Mouse (Mus musculus) midbrain, embryonic 13.5 days (tissue): ENCODE measurements around the gene I0C0044D17Rik. TPM values are rescaled to one million over a fixed set of nuclear protein-coding genes. Genes with fewer than 3 reads are reported as not detected.

Experiments used
- ATAC-seq: fragments of 200-750 bp; cut with Nextera tagmentation; 2 replicates; pipeline ENCODE4 v1.8.0; 2017; ENCODE audit warnings: mild to moderate bottlenecking, moderate TSS enrichment, moderate library complexity
- H3K27ac ChIP-seq: fragments of 300-500 bp; sonication (generic); 2 replicates; pipeline ENCODE4 v1.5.1; 2015; ENCODE audit warnings: inconsistent platforms, mild to moderate bottlenecking, moderate library complexity
- H3K27me3 ChIP-seq: fragments of 300-500 bp; sonication (generic); 2 replicates; pipeline ENCODE4 v1.6.1; 2015; ENCODE audit warnings: mild to moderate bottlenecking, inconsistent platforms
- H3K36me3 ChIP-seq: fragments of 300-500 bp; sonication (generic); 2 replicates; pipeline ENCODE4 v1.6.1; 2015; ENCODE audit warnings: mild to moderate bottlenecking, inconsistent platforms
- H3K4me1 ChIP-seq: fragments of 300-500 bp; sonication (generic); replicated peaks from 2 replicates; pipeline ENCODE4 v1.6.1; 2015; ENCODE audit warnings: inconsistent platforms
- H3K4me2 ChIP-seq: fragments of 300-500 bp; sonication (generic); replicated peaks from 2 replicates; pipeline ENCODE4 v1.6.1; 2015; ENCODE audit warnings: moderate library complexity, mild to moderate bottlenecking, inconsistent platforms
- H3K4me3 ChIP-seq: fragments of 300-500 bp; sonication (generic); replicated peaks from 2 replicates; pipeline ENCODE4 v1.5.1; 2015; ENCODE audit warnings: mild to moderate bottlenecking, inconsistent platforms
- H3K9ac ChIP-seq: fragments of 300-500 bp; sonication (generic); replicated peaks from 2 replicates; pipeline ENCODE4 v1.6.1; 2015; ENCODE audit warnings: mild to moderate bottlenecking, inconsistent platforms
- H3K9me3 ChIP-seq: fragments of 300-500 bp; sonication (generic); 2 replicates; pipeline ENCODE4 v1.6.1; 2016; ENCODE audit warnings: mild to moderate bottlenecking, inconsistent platforms
- WGBS: fragments of 180-500 bp; shearing (Covaris S2); methylation state at CpG from one replicate; pipeline ENCODE4 v1.1.7; 2015; 5-methylcytosine and 5-hydroxymethylcytosine counted together
- polyA plus RNA-seq: library from polyadenylated mRNA; unstranded; fragments of >200 nt; fragmentation: Nextera tagmentation; extraction: Ambion mirVana; gene quantifications from 2 replicates; pipeline ENCODE4 v1.2.1, GENCODE M21; 2015

I0C0044D17Rik gene
- polyA plus RNA-seq, 1 experiment from 2014 or later: not detected

DNA sequence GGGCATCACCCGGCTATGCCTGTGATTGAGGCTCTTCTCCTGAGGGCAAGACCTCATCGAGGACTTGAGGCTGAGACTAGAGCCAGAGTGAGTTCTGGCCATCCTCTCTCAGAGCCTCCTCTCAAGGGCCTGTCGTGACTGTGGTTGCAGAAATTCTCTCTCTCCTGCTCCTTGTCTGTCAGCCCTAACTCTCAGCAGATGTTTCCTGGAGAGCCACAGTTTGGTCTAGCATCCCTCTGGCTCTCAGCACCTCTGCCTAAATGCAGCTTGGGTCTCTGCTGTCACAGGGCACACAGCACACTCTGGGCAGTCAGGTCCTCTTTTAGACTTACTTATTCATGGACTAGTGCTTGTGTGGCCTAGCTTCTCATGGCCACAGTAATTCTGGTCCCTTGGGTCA is 1.2 kb downstream of the I0C0044D17Rik start:
- H3K9ac ChIP-seq: no peak overlapping the region
- H3K36me3 ChIP-seq: no peaks in the 10 kb centered on the region
- H3K4me2 ChIP-seq: no peak overlapping the region
- peaks cover 27% of the 10 kb centered on the region for H3K27me3 ChIP-seq
- ATAC-seq: no peak
- peaks cover 8% of the 10 kb centered on the region for H3K4me1 ChIP-seq
- 78% methylated on average over 3 of the region's 3 CpGs for WGBS
- no peak overlapping the region for H3K4me3 ChIP-seq
- H3K9me3 ChIP-seq: no peaks in the 10 kb centered on the region
- H3K27ac ChIP-seq: no peak overlapping the region

DNA sequence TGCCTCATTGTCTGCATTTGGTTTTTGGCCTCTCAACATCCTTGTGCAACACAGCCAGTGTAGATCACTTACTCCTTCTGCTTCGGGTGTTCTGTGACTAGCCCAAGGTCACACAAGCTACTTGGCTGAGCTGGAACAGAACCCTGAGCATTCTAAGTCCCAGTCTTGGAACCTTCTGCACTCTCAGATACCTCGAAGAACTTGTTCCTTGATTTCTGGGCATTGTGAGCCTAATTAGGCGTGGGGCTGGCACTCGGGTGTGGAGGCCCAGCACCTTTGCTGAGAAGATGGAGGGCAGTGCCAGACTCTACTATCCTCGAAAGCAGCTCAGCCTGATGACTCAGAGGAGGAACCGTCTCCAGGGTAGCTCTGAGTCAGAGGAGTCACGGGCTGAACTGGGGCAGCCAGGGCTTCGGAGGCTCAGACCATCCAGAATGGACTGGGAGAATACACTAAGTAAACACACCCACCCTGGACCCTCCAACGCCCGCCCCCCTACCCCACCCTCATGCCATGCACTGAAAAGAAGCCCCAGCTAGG is 4.4 kb downstream of the I0C0044D17Rik start:
- no peak overlapping the region for H3K4me2 ChIP-seq
- no peak overlapping the region for H3K27ac ChIP-seq
- no peak overlapping the region for H3K9ac ChIP-seq
- H3K4me3 ChIP-seq: no peak overlapping the region
- H3K36me3 ChIP-seq: no peaks in the 10 kb centered on the region
- no peak for ATAC-seq
- WGBS: 82% methylated on average over 10 of the region's 10 CpGs
- H3K27me3 ChIP-seq: peaks cover 58% of the 10 kb centered on the region
- peaks cover 15% of the 10 kb centered on the region for H3K4me1 ChIP-seq
- H3K9me3 ChIP-seq: no peaks in the 10 kb centered on the region

DNA sequence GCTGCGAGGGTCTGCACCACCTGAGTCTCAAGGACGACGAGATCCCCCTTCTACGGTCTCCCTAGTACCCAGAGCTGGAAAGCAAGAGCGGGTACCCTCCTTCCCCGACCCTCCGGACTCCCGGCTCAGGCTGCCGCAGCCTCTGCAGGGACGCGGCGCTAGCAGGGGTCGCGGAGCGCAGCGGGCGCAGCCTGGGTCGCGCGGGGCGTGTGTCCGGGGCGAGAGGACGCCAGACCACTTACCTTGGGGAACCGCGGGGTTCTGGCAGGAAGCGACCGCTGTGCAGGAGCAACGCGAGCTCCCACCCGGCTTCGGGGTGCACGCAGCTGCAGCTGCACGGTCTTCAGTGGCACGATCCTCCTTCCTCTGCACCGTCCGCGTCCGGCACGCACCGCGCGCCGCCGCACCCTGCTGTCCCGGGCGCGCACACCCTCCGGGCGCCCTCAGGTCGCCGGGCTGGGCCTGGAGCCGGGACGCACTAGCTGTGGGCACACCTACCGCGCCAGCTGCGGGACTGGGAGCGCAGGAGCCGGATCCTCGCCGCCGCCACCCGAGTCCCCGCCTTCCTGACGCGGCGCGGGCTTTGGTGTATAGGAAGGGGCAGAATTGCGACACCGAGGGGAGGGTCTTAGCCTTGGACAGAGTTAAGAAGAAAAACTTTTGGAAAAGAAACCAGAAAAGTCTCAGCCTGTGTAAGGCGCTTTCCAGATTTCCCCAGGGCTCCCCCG is 6.3 kb downstream of the I0C0044D17Rik start, which contains the start of gene Kank4:
Gene Kank4, minus strand, starts transcription at position 354 of the 728 bp plus-strand sequence.
- peaks cover 60% of the 10 kb centered on the region for H3K27me3 ChIP-seq
- H3K4me2 ChIP-seq: peak within 1 kb of the TSS; percentile 99
- no peak within 1 kb of the TSS for H3K27ac ChIP-seq
- H3K9me3 ChIP-seq: no peaks in the 10 kb centered on the region
- ATAC-seq: peak; percentile 77
- H3K9ac ChIP-seq: peak within 1 kb of the TSS; percentile 81
- peak within 1 kb of the TSS; percentile 74 for H3K4me3 ChIP-seq
- WGBS: under 1% methylated on average over 72 of the region's 72 CpGs
- no peaks in the 10 kb centered on the region for H3K36me3 ChIP-seq
- peaks cover 15% of the 10 kb centered on the region for H3K4me1 ChIP-seq

DNA sequence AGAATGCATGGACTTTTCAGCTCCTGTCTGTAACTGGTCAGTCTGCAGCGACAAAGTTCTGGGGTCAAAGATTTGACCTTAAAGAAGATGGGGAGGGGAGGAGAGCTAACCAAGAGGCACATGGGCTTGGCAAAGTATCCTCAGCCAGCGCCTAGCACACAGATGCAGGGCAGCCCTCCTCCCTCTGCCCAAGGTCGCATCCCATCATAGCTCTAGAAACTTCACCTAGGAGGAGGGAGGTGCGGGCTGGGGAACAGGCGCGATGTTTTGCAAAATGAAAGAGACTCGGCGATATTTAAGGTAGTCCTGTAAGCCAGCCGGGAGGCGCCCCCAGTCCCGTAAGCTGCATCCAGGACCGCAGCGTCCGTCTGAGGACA is 6.8 kb downstream of the I0C0044D17Rik start:
- Histone ChIP-seq H3K27ac (no peak overlapping the region), H3K4me3 (peak overlapping the region; percentile 74), H3K4me1 (peaks cover 15% of the 10 kb centered on the region), H3K36me3 (no peaks in the 10 kb centered on the region), H3K9ac (peak overlapping the region; percentile 81), H3K27me3 (peaks cover 60% of the 10 kb centered on the region), H3K4me2 (peak overlapping the region; percentile 99), H3K9me3 (no peaks in the 10 kb centered on the region)
- ATAC-seq: peak; percentile 13
- 1% methylated on average over 14 of the region's 14 CpGs for WGBS

DNA sequence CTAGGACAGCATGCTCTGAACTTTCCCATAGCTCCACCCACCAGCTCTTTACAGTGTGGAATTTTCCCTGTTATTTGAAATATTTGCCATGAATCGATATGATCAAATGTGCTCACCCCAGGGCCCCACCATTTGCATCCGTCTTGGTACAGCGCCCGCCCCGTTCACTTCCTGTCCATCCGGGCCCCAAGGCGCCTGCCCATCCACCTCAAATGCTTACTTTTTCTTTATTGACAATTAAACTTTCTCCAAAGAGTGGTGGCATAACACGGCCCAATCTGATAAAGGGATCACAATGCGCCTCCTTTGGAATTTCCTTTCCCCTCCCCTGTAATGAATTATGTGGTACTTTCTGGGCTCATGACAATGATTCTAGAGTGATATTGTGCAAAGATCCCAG is 17.3 kb downstream of the I0C0044D17Rik start:
- WGBS: 93% methylated on average over 9 of the region's 9 CpGs
- ATAC-seq: no peak

DNA sequence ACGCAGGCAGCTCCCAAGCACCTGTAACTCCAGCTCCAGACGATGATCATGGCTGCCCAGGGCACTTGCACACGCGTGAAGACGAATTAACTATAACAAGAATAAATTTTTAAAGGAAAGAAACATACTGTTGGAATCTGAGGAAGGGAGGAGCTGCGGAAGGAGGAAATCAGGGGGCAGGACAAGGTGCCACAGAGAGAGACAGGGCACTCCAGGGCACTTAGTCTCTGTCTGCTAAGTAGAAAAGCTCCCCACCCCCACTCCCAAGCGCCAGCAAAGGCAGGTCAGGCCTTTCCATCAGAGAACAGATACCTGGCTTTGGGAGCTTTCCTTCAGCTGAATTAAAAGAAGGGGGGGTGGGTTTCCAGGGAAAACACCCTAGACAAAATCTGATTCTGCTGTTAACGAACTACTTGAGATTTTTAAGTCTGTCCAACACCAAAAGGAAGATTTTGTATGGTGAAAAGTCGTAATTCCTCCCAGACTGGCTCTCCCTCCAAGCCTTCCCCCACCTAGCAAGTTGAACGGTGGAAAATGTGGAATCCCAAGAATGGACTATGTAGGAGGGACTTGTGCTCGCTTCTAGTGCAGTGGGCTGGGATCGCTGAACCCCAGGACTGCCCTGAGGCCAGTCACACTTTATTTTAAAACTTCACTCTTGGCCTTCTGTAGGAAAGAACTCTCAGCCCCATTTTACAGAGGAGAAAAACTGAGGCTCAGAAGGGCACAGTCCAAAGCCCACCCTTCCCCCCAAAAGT is 18.2 kb downstream of the I0C0044D17Rik start:
- H3K36me3 ChIP-seq: no peaks in the 10 kb centered on the region
- no peak overlapping the region for H3K4me2 ChIP-seq
- 70% methylated on average over 12 of the region's 12 CpGs for WGBS
- no peak overlapping the region for H3K27ac ChIP-seq
- ATAC-seq: no peak
- no peak overlapping the region for H3K4me3 ChIP-seq
- H3K9ac ChIP-seq: no peak overlapping the region
- H3K27me3 ChIP-seq: no peaks in the 10 kb centered on the region
- no peaks in the 10 kb centered on the region for H3K9me3 ChIP-seq
- H3K4me1 ChIP-seq: no peaks in the 10 kb centered on the region

More for the DNA sequence above, 17.3 kb downstream of the I0C0044D17Rik start:
- Histone ChIP-seq H3K4me2 (no peak overlapping the region), H3K9me3 (no peaks in the 10 kb centered on the region), H3K27me3 (no peaks in the 10 kb centered on the region), H3K4me1 (no peaks in the 10 kb centered on the region), H3K4me3 (no peak overlapping the region), H3K27ac (no peak overlapping the region), H3K9ac (no peak overlapping the region), H3K36me3 (no peaks in the 10 kb centered on the region)

DNA sequence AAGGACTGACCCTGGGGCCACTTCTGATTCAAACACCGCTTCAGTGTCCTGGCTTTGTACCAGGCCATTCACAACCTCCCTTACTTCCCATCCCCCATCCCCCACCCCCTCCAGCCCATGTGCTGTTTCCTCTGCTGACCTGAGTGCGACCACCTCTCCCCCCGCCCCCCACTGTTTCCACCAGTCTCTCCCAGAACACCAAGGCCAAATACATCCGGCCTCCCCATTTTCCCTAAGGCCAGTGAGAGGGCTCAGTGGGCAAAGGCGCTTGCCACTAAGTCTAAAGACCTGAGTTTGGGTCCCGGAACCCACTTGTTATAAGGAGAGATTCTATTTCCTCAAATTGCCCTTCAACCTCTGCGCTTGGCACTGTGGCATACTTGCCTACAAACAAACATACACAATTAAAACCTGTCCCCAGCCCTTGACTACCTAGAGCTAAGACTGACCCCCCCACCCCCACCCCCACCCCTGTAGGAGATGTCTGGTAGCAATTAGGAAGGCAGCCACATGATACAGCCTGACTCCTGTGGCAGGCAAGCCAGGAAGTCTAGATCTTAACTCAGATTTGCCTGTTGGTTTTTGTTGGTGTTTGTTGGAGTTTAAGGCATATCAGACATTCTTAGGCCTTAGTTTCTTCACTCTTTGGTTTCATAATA is 19.0 kb downstream of the I0C0044D17Rik start:
- no peaks in the 10 kb centered on the region for H3K4me1 ChIP-seq
- no peak for ATAC-seq
- 78% methylated on average over 7 of the region's 7 CpGs for WGBS
- no peaks in the 10 kb centered on the region for H3K36me3 ChIP-seq
- H3K4me3 ChIP-seq: no peak overlapping the region
- no peaks in the 10 kb centered on the region for H3K27me3 ChIP-seq
- H3K9ac ChIP-seq: no peak overlapping the region
- H3K9me3 ChIP-seq: no peaks in the 10 kb centered on the region
- no peak overlapping the region for H3K4me2 ChIP-seq
- no peak overlapping the region for H3K27ac ChIP-seq

DNA sequence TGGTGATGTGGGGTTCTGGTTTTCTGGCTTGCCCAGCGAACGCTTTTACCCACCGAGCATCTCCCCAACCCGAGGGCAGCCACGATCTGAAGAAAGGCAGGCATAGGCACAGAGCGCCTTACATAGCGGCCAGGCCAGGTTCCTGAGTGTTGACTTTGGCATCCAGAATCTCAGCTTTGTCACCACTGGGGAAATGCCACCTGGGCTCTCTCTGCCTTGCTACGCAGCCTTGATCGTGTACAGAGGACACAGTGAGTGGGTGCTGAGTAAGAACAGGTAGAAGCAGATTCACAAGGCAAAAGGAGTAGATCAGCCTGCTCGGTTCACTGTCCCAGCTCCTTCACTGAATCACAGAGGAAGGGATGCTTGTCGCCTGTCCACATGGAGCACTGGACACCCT is 21.9 kb downstream of the I0C0044D17Rik start:
- Histone ChIP-seq H3K36me3 (no peaks in the 10 kb centered on the region), H3K9ac (no peak overlapping the region), H3K4me2 (no peak overlapping the region), H3K9me3 (no peaks in the 10 kb centered on the region), H3K4me3 (no peak overlapping the region), H3K4me1 (peaks cover 6% of the 10 kb centered on the region; the same call in 1 of the 2 replicates), H3K27ac (no peak overlapping the region), H3K27me3 (no peaks in the 10 kb centered on the region)
- no peak for ATAC-seq
- 92% methylated on average over 11 of the region's 11 CpGs for WGBS

DNA sequence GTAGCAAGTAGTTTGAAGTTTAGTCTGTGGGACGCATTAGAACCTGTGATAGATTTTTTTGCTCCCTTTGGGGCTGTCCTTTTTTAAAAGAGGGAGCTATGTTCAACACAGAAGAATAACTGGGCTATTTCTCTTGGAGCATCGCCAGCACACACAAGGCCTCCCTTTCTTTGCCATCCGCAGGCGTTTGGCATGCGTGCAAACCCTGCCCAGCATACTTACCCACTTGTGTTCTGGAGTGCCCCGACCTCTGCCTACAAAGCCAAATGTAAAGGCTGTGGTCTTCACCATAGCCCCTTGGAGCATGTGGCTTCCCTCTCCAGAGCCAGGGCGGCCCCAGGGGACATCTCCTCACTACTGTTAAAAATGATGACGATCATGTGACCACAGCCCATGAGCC is 22.8 kb downstream of the I0C0044D17Rik start:
- 89% methylated on average over 8 of the region's 8 CpGs for WGBS

DNA sequence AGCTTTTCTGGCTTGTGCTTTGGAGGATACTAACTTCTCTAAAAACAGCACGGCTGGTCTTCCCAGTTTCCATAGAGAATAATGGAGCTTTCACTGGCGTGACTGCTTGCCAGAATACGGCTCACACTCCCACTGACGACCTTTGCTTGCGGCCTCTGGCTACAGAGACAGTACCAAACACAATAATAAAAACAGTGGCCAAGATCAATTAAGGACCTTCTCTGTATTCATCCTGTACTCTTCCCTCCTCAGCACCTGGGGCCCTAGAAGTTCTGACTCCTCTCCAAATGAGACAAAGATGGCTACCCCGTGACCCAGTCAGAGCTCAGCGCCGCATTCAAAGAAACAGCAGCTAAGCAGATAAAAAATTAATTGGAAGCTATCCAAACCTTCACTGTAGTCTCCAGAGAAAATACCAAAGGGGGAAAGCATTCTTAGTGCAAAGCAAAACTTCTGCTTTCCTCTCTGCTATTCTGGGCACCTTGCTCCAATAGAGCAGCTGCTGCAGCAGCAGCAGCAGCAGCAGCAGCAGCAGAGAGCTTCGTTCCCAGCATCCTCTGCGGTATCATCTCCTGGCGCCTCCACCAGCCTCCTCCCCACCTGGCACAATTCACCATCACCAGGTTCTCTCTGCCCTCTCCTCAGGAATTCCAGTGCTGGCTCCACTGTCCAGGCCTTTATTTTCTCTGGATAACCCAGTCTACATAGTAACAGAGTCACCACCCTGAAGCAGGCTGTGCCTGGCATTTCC is 26.9 kb downstream of the I0C0044D17Rik start:
- Histone ChIP-seq H3K4me1 (peaks cover 12% of the 10 kb centered on the region), H3K9ac (no peak overlapping the region), H3K9me3 (no peaks in the 10 kb centered on the region), H3K4me3 (no peak overlapping the region), H3K27ac (peak overlapping the region; percentile 19; the same call in 1 of the 2 replicates), H3K4me2 (no peak overlapping the region), H3K36me3 (no peaks in the 10 kb centered on the region), H3K27me3 (no peaks in the 10 kb centered on the region)
- ATAC-seq: peak; percentile 45; the same call in 1 of the 2 replicates
- WGBS: 69% methylated on average over 11 of the region's 11 CpGs

More for the DNA sequence above, 22.8 kb downstream of the I0C0044D17Rik start:
- no peak for ATAC-seq
- Histone ChIP-seq H3K9ac (no peak overlapping the region), H3K4me2 (no peak overlapping the region), H3K27ac (no peak overlapping the region), H3K4me3 (no peak overlapping the region), H3K36me3 (no peaks in the 10 kb centered on the region), H3K4me1 (peaks cover 12% of the 10 kb centered on the region), H3K27me3 (no peaks in the 10 kb centered on the region), H3K9me3 (no peaks in the 10 kb centered on the region)

DNA sequence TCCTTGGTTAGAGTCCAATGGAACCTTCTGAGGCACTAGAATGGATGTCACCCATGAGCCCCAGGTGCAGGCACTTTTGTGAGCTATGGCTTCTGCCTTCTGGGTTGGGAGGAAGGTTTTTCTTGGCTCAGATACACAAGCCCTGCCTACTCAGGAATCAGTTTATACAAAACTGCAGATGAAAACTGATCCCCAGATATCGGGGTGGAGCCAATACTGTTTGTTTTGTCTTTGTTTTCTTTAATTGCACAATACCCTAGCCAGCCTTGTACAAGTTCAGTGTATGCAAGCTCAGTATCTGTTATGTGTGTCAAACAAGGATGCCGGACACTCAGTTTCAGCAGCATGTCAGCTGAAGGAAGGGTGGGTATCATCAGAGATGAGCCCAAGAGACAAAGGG is 28.4 kb downstream of the I0C0044D17Rik start:
- Histone ChIP-seq H3K4me2 (no peak overlapping the region), H3K9me3 (no peaks in the 10 kb centered on the region), H3K4me3 (no peak overlapping the region), H3K9ac (no peak overlapping the region), H3K27me3 (no peaks in the 10 kb centered on the region), H3K36me3 (no peaks in the 10 kb centered on the region), H3K4me1 (peaks cover 20% of the 10 kb centered on the region), H3K27ac (no peak overlapping the region)
- 89% methylated on average over 2 of the region's 2 CpGs for WGBS
- ATAC-seq: no peak
